13 mouse cellular contexts compared by ENCODE assay signal in genomic region chr2:6497636-6498035, GRCm38 (mm10).
"Had no signal": no experiment of that assay in that cellular context is flagged by ENCODE, and none has a peak within 500 bp of the region (broad histone marks: within the 10 kb centered on the region; RNA-seq: fewer than 3 reads in every experiment).

No protein-coding gene starts in this region.

- H3K27ac ChIP-seq: intestine, embryonic 15.5 days; liver, embryonic 13.5 days; midbrain, embryonic 13.5 days; neural tube, embryonic 12.5 days had no signal

- H3K36me3 ChIP-seq: intestine, embryonic 15.5 days; liver, embryonic 13.5 days; midbrain, embryonic 13.5 days; neural tube, embryonic 12.5 days had no signal

- H3K4me1 ChIP-seq: intestine, embryonic 15.5 days; liver, embryonic 13.5 days; midbrain, embryonic 13.5 days; neural tube, embryonic 12.5 days had no signal

- ATAC-seq: intestine, embryonic 15.5 days; midbrain, embryonic 13.5 days had no signal

- H3K9ac ChIP-seq: intestine, embryonic 15.5 days; liver, embryonic 13.5 days; midbrain, embryonic 13.5 days; neural tube, embryonic 12.5 days had no signal

- H3K4me2 ChIP-seq: intestine, embryonic 15.5 days; liver, embryonic 13.5 days; midbrain, embryonic 13.5 days; neural tube, embryonic 12.5 days had no signal

- H3K4me3 ChIP-seq: intestine, embryonic 15.5 days; liver, embryonic 13.5 days; midbrain, embryonic 13.5 days; neural tube, embryonic 12.5 days had no signal

- DNase-seq: kidney, adult 11 months; kidney, adult 8-10 months; kidney, postnatal 10 days; kidney, postnatal 36 days; left cerebral cortex, postnatal 4 days; liver, embryonic 13.5 days; lung, adult 2 months; lung, postnatal 14 days; lung, postnatal 4 days; thymus, postnatal 25 days had no signal

- H3K9me3 ChIP-seq: intestine, embryonic 15.5 days; liver, embryonic 13.5 days; midbrain, embryonic 13.5 days; neural tube, embryonic 12.5 days had no signal

- H3K27me3 ChIP-seq: intestine, embryonic 15.5 days; liver, embryonic 13.5 days; midbrain, embryonic 13.5 days; neural tube, embryonic 12.5 days had no signal
